Mouse (Mus musculus) granulocyte monocyte progenitor cell, adult 5-6 weeks (primary cell): ENCODE data around the gene Edc4. TPM values are rescaled to one million over a fixed set of nuclear protein-coding genes. Genes with fewer than 3 reads are reported as not detected.
"Not testable (repeated sequence)": the region's sequence is repeated elsewhere in the genome, so short reads cannot be mapped to it uniquely, and the experiment has no call there.

ENCODE experiments used
- ATAC-seq: replicated peaks from 2 replicates; pipeline ENCODE4 v1.8.0; 2016; ENCODE audit warnings: mild to moderate bottlenecking, moderate TSS enrichment, inconsistent platforms; ENCODE audit not compliant: poor library complexity, severe bottlenecking
- total RNA-seq, 2 experiments: library from RNA; stranded (forward) in 1 of 2; stranded (reverse) in 1 of 2; fragments of 200-712, 200-1000 nt in 1 of 2; fragments of >200 nt in 1 of 2; fragmentation: Nextera tagmentation in 1 of 2; gene quantifications; 2 replicates each; pipeline ENCODE4 v1.2.3; 2014 to 2017

The Edc4 gene
- total RNA-seq (2014; fragmentation: Nextera tagmentation): 26.7 and 29.3 TPM in 2 replicates
- total RNA-seq (2017): 26.4 and 42.3 TPM in 2 replicates

DNA sequence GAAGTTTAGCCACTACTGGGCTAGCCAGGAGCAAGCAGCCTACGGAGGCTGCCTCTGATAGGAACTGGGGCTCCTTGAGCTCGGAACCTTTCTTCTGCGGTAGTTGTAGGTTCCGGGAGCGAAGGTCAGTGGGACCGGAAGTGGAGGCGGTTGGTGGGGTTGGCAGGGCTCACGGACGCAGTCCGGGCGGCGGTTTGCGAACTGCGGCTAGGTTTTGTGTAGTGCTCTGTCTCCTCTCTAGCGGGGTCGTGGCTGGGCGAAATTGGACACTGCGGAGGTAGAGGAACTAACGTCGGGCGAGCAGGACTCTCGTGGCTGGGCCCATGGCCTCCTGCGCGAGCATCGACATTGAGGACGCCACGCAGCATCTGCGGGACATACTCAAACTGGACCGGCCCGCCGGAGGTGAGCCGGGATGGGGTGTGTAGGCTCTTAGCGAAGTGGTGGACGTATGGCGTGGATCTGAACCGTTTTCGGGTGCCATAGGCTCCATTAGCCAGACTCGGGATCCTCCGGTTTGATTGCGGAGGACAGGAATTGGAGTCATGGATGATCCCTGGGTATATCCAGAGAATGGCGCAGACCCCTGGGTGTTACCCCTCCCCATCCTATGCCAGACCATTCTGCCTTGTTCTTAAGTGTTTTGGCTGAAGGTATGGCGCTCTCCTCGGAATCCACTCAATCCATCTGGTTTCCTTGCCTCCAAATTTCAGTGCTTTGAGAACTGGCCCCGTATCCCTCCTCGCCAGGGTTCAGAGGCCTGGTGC is at the start of gene Edc4:
Gene Edc4, plus strand, starts transcription at position 128 of the 767 bp plus-strand sequence.
- ATAC-seq: peak; percentile 98

DNA sequence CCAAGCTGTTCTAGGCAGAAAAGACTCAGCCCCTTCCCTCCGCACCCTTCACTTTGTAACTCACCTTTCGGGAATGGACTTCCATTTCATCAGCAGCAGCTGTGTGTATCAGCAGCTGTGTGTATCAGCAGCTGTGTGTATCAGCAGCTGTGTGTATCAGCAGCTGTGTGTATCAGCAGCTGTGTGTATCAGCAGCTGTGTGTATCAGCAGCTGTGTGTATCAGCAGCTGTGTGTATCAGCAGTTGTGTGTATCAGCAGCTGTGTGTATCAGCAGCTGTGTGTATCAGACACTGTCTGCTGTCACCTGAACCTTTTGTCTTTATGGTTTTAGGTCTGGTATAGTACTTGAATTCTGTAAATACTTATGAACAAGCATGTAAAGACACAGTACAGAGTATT is 46.9 kb upstream of the Edc4 start:
- ATAC-seq: not testable (repeated sequence)

DNA sequence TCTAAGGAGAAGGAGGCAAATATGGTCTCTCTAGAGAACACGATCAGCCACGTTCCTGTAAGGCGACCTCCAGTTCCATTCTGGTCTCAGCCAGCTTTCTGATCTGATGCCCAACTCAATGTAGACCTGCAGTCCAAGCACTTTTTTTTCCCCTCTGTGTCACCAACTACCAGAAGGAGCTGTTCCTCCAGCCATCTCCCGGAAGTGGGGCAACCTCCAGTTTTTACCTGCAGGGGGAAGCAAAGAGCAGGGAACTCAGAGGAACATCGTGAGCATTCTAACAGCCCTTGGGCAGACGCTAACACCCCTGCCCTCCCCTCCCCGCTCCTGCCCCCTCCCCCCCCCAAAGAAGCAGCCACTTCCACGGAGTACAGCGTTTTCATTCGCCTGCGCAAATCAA is 45.4 kb upstream of the Edc4 start:
- ATAC-seq: peak; percentile 96

DNA sequence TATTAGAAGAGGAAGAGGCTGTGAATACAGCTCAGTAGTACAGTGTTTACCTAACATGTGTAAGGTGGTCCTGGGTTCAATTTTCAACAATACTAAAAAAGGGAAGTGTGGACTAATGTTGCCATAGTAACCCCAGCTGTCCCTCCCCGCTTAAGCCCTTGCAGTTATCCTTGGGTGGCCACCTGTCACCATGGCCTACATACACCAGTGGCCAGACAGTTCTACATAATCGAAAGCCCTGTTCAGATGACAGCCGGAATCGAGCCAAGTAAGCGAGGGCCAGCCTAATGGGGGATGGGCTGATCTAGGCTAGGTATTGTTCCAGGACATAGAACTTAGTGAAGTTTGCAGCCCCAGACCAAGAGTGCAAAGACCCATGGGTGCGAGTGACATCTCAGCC is 43.7 kb upstream of the Edc4 start:
- peak; percentile 52 for ATAC-seq

DNA sequence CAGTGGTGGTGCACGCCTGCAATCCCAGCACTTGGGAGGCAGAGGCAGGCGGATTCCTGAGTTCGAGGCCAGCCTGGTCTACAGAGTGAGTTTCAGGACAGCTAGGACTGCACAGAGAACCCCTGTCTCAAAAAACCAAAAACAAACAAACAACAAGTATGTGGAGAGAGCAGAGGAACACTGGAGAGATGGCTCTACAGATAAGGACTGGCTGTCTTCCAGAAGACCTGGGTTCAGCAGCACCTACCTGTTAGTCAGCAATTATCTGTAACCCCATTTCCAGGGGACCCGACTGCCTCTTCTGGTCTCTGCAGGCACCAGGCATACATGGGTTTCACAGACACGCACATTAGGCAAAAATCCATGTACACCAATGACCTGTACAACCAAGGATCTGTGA is 41.5 kb upstream of the Edc4 start:
- ATAC-seq: no peak

GRCm38 (mm10) chr8:105846678-105847077 is 34.0 kb upstream of the Edc4 start:
- 0 out of 2 replicates have a peak, but pooled peaks have one; percentile 17 for ATAC-seq

GRCm38 (mm10) chr8:105850014-105850413 is 30.7 kb upstream of the Edc4 start:
- no peak for ATAC-seq

DNA sequence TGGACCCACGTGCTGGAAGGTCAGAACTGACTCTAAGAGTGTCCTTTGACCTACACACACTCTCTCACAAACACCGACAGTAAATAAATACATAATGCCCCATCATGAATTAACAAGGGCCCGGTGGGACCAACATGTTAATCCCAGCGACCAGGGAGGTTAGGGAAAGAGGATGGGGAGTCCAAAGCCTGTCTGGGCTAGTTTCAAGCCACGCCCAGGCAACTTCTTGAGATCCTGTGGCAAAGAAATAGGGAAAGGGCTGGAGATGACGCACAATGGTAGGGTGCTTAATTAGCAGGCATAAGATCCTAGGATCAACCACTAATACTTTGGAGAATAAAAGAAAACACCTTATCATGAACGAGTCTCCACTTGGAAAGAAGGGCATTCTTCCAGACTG is 30.1 kb upstream of the Edc4 start:
- no peak for ATAC-seq

DNA sequence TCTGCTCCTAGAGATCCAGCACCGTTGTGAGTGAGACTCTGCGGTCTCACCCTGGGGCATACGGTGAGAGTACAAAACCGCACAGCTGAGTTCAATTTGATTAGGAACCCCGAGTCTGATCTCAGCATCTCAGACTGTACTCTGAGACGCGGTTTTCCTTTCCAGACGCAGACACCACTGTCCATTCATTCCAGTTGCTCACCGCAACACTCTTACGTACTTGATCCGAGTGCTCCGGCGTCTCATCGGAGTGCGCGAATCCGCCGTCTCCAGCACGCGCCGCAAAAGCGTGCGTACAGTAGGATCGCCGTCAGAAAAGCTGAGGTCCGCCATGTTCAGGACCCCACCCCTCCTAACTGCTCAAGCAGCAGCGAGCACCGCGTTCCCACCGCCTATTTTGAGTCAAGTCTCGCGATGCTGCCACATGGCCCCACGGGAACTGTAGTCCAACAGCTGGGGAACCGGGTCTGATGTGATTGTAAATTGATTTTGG is 29.0 kb upstream of the Edc4 start:
- ATAC-seq: peak; percentile 83

- no peak for ATAC-seq
Measured at GRCm38 (mm10) chr8:105852146-105852729, 28.4 kb upstream of the Edc4 start.

DNA sequence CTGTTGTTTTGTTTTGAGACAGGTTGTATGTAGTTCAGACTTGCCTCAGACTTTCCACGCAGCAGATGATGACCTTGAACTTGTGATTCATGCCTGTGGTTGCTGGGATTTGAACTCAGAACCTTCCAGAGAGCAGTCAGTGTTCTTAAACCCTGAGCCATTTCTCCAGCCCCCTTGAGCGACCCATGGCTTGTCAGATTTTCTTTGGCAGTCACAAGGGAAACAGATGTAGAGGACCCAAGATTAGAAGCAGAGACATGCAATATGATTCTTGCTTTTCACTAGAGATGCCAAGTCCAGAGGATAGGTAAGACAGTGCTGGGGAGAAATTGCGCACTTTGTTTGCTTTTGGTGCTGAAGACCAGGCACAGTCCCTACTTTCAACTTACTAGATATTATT is 27.5 kb upstream of the Edc4 start, which contains the start of gene Cenpt:
Gene Cenpt, minus strand, starts transcription at position 101 of the 400 bp plus-strand sequence.
- no peak for ATAC-seq

DNA sequence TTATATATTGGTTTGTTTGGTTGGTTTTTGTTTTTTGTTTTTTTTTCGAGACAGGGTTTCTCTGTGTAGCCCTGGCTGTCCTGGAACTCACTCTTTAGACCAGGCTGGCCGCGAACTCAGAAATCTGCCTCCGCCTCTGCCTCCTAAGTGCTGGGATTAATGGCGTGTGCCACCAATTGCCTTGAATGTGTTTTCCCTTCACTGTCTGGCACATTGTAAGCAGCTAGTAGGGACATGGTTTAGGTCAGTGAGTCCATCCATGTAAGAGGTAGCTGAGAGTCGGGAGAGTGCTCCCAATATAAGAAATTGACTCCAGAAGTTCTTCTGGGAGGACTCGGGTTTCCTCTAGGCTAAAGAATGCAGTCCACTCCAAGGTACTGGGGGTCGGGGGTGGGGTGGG is 26.4 kb upstream of the Edc4 start:
- ATAC-seq: no peak

DNA sequence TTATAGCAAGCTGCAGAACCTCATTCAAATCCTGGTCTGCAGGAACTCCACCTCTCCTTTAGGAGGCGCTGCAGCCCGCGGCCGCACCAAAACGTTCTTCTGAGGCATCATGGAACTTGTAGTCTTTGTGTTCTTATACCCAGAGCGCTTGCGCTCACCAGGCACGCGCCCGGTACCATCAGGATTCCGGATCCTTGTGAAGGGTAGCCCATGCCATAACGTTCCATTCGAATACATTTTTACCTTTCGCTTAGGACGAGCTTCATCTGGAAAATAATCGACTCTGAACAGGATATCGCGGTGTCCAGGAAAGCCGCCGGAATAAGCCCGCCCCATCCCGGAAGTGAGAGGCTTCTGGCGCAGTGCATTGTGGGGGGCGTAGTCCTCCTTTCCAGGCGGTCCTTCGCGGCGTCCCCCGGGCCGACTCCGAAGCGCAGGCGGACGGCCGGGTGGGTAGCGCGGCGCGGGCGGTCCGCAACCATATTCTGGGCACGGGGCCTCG is 25.9 kb upstream of the Edc4 start, which contains the start of gene Thap11:
Gene Thap11, plus strand, starts transcription at position 418 of the 502 bp plus-strand sequence.
- peak; percentile 61 for ATAC-seq

DNA sequence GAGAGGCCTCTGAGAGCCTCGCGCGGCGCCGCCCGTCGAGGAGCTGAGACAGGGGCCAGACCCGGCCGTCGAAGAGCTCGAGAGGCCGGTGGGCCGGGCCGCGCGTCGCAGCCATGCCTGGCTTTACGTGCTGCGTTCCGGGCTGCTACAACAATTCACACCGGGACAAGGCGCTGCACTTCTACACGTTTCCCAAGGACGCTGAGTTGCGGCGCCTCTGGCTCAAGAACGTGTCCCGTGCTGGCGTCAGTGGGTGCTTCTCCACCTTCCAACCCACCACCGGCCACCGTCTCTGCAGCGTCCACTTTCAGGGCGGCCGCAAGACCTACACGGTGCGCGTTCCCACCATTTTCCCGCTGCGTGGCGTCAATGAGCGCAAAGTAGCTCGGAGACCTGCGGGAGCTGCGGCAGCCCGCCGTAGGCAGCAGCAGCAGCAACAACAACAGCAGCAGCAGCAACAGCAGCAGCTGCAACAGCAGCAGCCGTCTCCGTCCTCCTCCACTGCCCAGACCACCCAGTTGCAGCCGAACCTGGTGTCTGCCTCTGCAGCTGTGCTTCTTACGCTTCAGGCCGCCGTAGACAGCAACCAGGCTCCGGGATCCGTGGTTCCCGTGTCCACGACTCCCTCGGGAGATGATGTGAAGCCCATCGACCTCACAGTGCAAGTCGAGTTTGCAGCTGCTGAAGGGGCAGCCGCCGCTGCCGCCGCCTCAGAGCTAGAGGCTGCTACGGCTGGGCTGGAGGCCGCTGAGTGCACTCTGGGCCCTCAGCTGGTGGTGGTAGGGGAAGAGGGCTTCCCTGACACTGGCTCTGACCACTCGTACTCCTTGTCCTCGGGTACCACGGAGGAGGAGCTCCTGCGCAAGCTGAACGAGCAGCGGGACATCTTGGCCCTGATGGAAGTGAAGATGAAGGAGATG is 25.2 kb upstream of the Edc4 start:
- no peak for ATAC-seq

DNA sequence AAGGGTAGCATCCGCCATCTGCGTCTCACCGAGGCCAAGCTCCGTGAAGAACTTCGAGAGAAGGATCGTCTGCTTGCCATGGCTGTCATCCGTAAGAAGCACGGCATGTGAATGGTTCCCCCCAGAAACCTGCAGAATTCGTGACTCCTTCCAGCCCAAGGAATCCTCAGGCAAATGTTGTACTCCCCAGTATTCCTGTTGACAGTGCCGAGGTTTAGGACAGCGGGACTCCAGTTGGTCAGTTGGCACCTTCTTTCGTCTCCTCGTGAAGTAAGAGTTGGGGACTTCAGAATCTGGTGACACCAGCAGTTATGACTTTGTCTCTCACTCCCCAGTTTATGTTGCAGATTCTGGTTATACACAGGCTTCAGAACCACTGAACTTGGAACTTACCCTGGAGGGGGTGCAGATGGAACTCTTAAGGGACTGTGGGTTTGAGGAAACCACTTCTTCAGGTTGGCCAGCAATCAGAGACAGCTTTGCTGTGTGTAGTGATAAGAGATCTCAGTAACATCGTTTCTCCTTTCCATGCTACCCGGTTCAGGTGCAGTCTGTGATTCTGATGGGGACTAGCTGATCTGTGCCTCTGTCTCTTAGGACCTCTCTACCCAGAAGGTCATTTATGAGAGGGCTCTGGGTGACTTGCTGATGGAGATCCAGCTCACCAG is 24.4 kb upstream of the Edc4 start:
- ATAC-seq: no peak

GRCm38 (mm10) chr8:105858495-105858894 is 22.2 kb upstream of the Edc4 start:
- peak; percentile 48 for ATAC-seq

DNA sequence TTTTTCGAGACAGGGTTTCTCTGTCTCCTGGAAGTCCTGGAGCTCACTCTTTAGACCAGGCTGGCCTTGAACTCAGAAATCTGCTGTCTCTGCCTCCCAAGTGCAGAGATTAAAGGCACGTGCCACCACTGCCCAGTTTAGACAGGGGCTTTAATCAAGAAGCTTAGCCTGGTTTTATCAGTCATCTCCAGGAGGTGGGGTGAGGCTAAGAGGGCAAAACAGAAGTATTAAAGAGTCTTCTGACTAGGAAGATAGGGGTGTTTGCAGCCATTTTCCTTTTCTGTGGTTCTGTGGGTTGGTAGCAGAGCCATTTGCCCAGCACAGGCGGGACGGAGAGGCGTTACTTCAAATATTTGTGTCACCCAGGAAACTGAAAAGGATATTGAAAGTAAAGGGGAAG is 21.4 kb upstream of the Edc4 start:
- ATAC-seq: no peak

GRCm38 (mm10) chr8:105860143-105860981 is 20.3 kb upstream of the Edc4 start, which contains the start of gene Nutf2:
Gene Nutf2, plus strand, starts transcription at chr8:105860580.
- ATAC-seq: peak; percentile 85

DNA sequence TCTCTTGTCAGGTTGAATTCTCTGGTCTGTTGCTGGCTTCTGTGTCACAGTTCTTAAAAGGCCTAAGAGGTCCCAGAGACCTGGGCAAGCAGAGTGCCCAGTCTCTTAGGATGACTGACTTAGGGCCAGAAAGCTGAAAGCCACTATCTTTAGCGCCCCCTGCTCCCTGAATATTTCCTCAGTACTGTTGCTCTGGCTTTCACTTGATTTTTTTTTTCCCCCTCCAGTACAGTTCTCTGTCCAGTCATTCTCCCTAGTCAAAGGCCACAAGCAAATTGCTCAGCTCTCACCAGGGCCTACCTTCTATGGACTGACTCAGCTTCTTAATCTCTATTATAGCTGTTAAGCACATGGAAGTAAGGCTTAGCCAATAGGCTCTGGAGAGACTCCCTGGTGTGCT is 18.7 kb upstream of the Edc4 start:
- ATAC-seq: no peak
